Mouse (Mus musculus) heart, embryonic 15.5 days (tissue): Measurements from ENCODE around the gene Coq10a. TPM values are rescaled to one million over a fixed set of nuclear protein-coding genes. Genes with fewer than 3 reads are reported as not detected.

ENCODE experiments used
- ATAC-seq: fragments of 200-750 bp; cut with Nextera tagmentation; replicated peaks from 2 replicates; pipeline ENCODE4 v1.8.0; 2017; ENCODE audit warnings: low read depth, moderate TSS enrichment; ENCODE audit not compliant: insufficient number of reproducible peaks, insufficient read depth, low FRiP score
- H3K27ac ChIP-seq: fragments of 300-500 bp; sonication (generic); 2 replicates; pipeline ENCODE4 v1.5.1; 2015; ENCODE audit warnings: mild to moderate bottlenecking, inconsistent platforms
- H3K27me3 ChIP-seq: fragments of 300-500 bp; sonication (generic); 2 replicates; pipeline ENCODE4 v1.6.1; 2015; ENCODE audit warnings: inconsistent platforms
- H3K36me3 ChIP-seq: fragments of 300-500 bp; sonication (generic); 2 replicates; pipeline ENCODE4 v1.6.1; 2015; ENCODE audit warnings: mild to moderate bottlenecking, inconsistent platforms
- H3K4me1 ChIP-seq: fragments of 300-500 bp; sonication (generic); replicated peaks from 2 replicates; pipeline ENCODE4 v1.6.1; 2015; ENCODE audit warnings: inconsistent platforms
- H3K4me2 ChIP-seq: fragments of 300-500 bp; sonication (generic); 2 replicates; pipeline ENCODE4 v1.6.1; 2015; ENCODE audit warnings: inconsistent platforms, mild to moderate bottlenecking, moderate library complexity
- H3K4me3 ChIP-seq: fragments of 300-500 bp; sonication (generic); 2 replicates; pipeline ENCODE4 v1.5.1; 2015; ENCODE audit warnings: mild to moderate bottlenecking, inconsistent platforms
- H3K9ac ChIP-seq: fragments of 300-500 bp; sonication (generic); 2 replicates; pipeline ENCODE4 v1.6.1; 2015; ENCODE audit warnings: mild to moderate bottlenecking, inconsistent platforms
- H3K9me3 ChIP-seq: fragments of 300-500 bp; sonication (generic); replicated peaks from 2 replicates; pipeline ENCODE4 v1.6.1; 2016; ENCODE audit warnings: inconsistent platforms
- WGBS: fragments of 180-500 bp; shearing (Covaris S2); methylation state at CpG from one replicate; pipeline ENCODE4 v1.1.7; 2015; ENCODE audit warnings: mixed read lengths; 5-methylcytosine and 5-hydroxymethylcytosine counted together
- polyA plus RNA-seq: library from polyadenylated mRNA; unstranded; fragments of >200 nt; fragmentation: Nextera tagmentation; extraction: Ambion mirVana; gene quantifications from 2 replicates; pipeline ENCODE4 v1.2.1, GENCODE M21; 2015

Coq10a gene
- polyA plus RNA-seq: 17.0 TPM in 2 replicates

- Histone ChIP-seq H3K4me3 (peak within 1 kb of the TSS; percentile 67), H3K27ac (peak within 1 kb of the TSS; percentile 96), H3K9ac (peak within 1 kb of the TSS; percentile 67), H3K27me3 (no peaks in the 10 kb centered on the region), H3K4me1 (peaks cover 23% of the 10 kb centered on the region), H3K9me3 (no peaks in the 10 kb centered on the region), H3K36me3 (peaks cover 16% of the 10 kb centered on the region), H3K4me2 (peak within 1 kb of the TSS; percentile 94)
- under 1% methylated on average over 84 of the region's 87 CpGs for WGBS
- peak; percentile 95 for ATAC-seq
Observed at GRCm38 (mm10) chr10:128368402-128369217, at the start of gene Coq10a. Coq10a (minus strand) TSS chr10:128368997.

- Histone ChIP-seq H3K27me3 (no peaks in the 10 kb centered on the region), H3K9ac (no peak overlapping the region), H3K4me3 (no peak overlapping the region), H3K4me2 (no peak overlapping the region), H3K27ac (no peak overlapping the region), H3K36me3 (peaks cover 47% of the 10 kb centered on the region), H3K9me3 (no peaks in the 10 kb centered on the region), H3K4me1 (peaks cover 35% of the 10 kb centered on the region)
- WGBS: 65% methylated on average over 5 of the region's 5 CpGs
- no peak for ATAC-seq
Observed at GRCm38 (mm10) chr10:128414848-128415247, 46.1 kb upstream of the Coq10a start.

- no peak for ATAC-seq
- peaks cover 32% of the 10 kb centered on the region for H3K36me3 ChIP-seq
- H3K9ac ChIP-seq: no peak overlapping the region
- H3K9me3 ChIP-seq: no peaks in the 10 kb centered on the region
- H3K4me2 ChIP-seq: peak overlapping the region; percentile 93; the same call in 1 of the 2 replicates
- peak overlapping the region; percentile 97; the same call in 1 of the 2 replicates for H3K27ac ChIP-seq
- 63% methylated on average over 1 of the region's 1 CpGs for WGBS
- H3K27me3 ChIP-seq: no peaks in the 10 kb centered on the region
- peak overlapping the region; percentile 87 for H3K4me3 ChIP-seq
- peaks cover 40% of the 10 kb centered on the region for H3K4me1 ChIP-seq
Observed at GRCm38 (mm10) chr10:128413076-128413475, 44.3 kb upstream of the Coq10a start.

- WGBS: 17% methylated on average over 1 of the region's 1 CpGs
- peak overlapping the region; percentile 97 for H3K27ac ChIP-seq
- peak overlapping the region; percentile 93 for H3K4me2 ChIP-seq
- no peaks in the 10 kb centered on the region for H3K9me3 ChIP-seq
- peak overlapping the region; percentile 87 for H3K4me3 ChIP-seq
- H3K36me3 ChIP-seq: peaks cover 29% of the 10 kb centered on the region
- no peaks in the 10 kb centered on the region for H3K27me3 ChIP-seq
- no peak for ATAC-seq
- H3K4me1 ChIP-seq: peaks cover 40% of the 10 kb centered on the region
- peak overlapping the region; percentile 84 for H3K9ac ChIP-seq
Observed at GRCm38 (mm10) chr10:128412558-128412957, 43.8 kb upstream of the Coq10a start.

- WGBS: 0% methylated on average over 14 of the region's 14 CpGs
- Histone ChIP-seq H3K4me2 (peak overlapping the region; percentile 93), H3K36me3 (peaks cover 27% of the 10 kb centered on the region), H3K4me3 (peak overlapping the region; percentile 87), H3K9me3 (no peaks in the 10 kb centered on the region), H3K27me3 (no peaks in the 10 kb centered on the region), H3K4me1 (peaks cover 40% of the 10 kb centered on the region), H3K9ac (peak overlapping the region; percentile 84), H3K27ac (peak overlapping the region; percentile 97)
- no peak for ATAC-seq
Observed at GRCm38 (mm10) chr10:128412055-128412381, 43.2 kb upstream of the Coq10a start.

GRCm38 (mm10) chr10:128411211-128412054 lies 42.6 kb upstream of the Coq10a start, which contains the start of the genes Nabp2 and Rnf41:
Nabp2 (minus strand) TSS chr10:128411492.
Rnf41 (plus strand) TSS chr10:128411657.
- peaks cover 22% of the 10 kb centered on the region for H3K36me3 ChIP-seq
- H3K9me3 ChIP-seq: no peaks in the 10 kb centered on the region
- peak; percentile 89 for ATAC-seq
- WGBS: under 1% methylated on average over 50 of the region's 50 CpGs
- H3K4me3 ChIP-seq: peak within 1 kb of the TSS; percentile 87
- H3K9ac ChIP-seq: peak within 1 kb of the TSS; percentile 84
- H3K27ac ChIP-seq: peak within 1 kb of the TSS; percentile 97
- H3K4me1 ChIP-seq: peaks cover 40% of the 10 kb centered on the region
- H3K4me2 ChIP-seq: peak within 1 kb of the TSS; percentile 93
- no peaks in the 10 kb centered on the region for H3K27me3 ChIP-seq

- 24% methylated on average over 4 of the region's 4 CpGs for WGBS
- peak overlapping the region; percentile 84 for H3K9ac ChIP-seq
Observed at GRCm38 (mm10) chr10:128410560-128410845, 41.7 kb upstream of the Coq10a start.

GRCm38 (mm10) chr10:128409692-128410559 lies 41.1 kb upstream of the Coq10a start:
- Histone ChIP-seq H3K27me3 (no peaks in the 10 kb centered on the region), H3K4me2 (peak overlapping the region; percentile 93), H3K4me1 (peaks cover 38% of the 10 kb centered on the region), H3K36me3 (peaks cover 12% of the 10 kb centered on the region; the same call in 1 of the 2 replicates), H3K9me3 (no peaks in the 10 kb centered on the region), H3K27ac (peak overlapping the region; percentile 97), H3K9ac (peak overlapping the region; percentile 84), H3K4me3 (peak overlapping the region; percentile 87)
- peak; percentile 94 for ATAC-seq
- 6% methylated on average over 36 of the region's 36 CpGs for WGBS

More at GRCm38 (mm10) chr10:128410560-128410845, 41.7 kb upstream of the Coq10a start:
- Histone ChIP-seq H3K4me1 (peaks cover 40% of the 10 kb centered on the region), H3K4me2 (peak overlapping the region; percentile 93), H3K27me3 (no peaks in the 10 kb centered on the region), H3K4me3 (peak overlapping the region; percentile 87), H3K9me3 (no peaks in the 10 kb centered on the region), H3K36me3 (peaks cover 15% of the 10 kb centered on the region; the same call in 1 of the 2 replicates), H3K27ac (peak overlapping the region; percentile 97)
- no peak for ATAC-seq

- Histone ChIP-seq H3K4me1 (peaks cover 34% of the 10 kb centered on the region), H3K4me2 (peak overlapping the region; percentile 93), H3K9ac (peak overlapping the region; percentile 76), H3K36me3 (0 out of 2 replicates have a peak, but pooled peaks cover 5% of the 10 kb centered on the region), H3K27ac (peak overlapping the region; percentile 58), H3K9me3 (no peaks in the 10 kb centered on the region), H3K27me3 (no peaks in the 10 kb centered on the region), H3K4me3 (peak overlapping the region; percentile 87)
- 13% methylated on average over 35 of the region's 35 CpGs for WGBS
- ATAC-seq: no peak
Observed at GRCm38 (mm10) chr10:128408591-128409535, 40.1 kb upstream of the Coq10a start.

GRCm38 (mm10) chr10:128403931-128404330 lies 35.1 kb upstream of the Coq10a start:
- Histone ChIP-seq H3K4me3 (no peak overlapping the region), H3K4me1 (peaks cover 5% of the 10 kb centered on the region), H3K9me3 (no peaks in the 10 kb centered on the region), H3K9ac (no peak overlapping the region), H3K27me3 (no peaks in the 10 kb centered on the region), H3K4me2 (no peak overlapping the region), H3K36me3 (0 out of 2 replicates have a peak, but pooled peaks cover 5% of the 10 kb centered on the region), H3K27ac (no peak overlapping the region)
- 84% methylated on average over 7 of the region's 7 CpGs for WGBS
- no peak for ATAC-seq
